Mouse (Mus musculus) liver, embryonic 14.5 days (tissue): ENCODE measurements around the gene Olig2. TPM values are rescaled to one million over a fixed set of nuclear protein-coding genes. Genes with fewer than 3 reads are reported as not detected.
A peak's percentile ranks its signal among the peaks of the same experiment; 100 is the strongest.

ENCODE experiments used
- ATAC-seq: fragments of 200-750 bp; cut with Nextera tagmentation; 2 replicates; pipeline ENCODE4 v1.8.0; 2017; ENCODE audit warnings: moderate number of reproducible peaks, mild to moderate bottlenecking, moderate library complexity; ENCODE audit not compliant: insufficient read depth
- DNase-seq, 3 experiments: peaks; one replicate each; pipeline ENCODE4 v3.0.0-alpha.2; 2012 to 2013; ENCODE audit warnings: low read depth in 3 of 3, low spot score in 3 of 3
- H3K27ac ChIP-seq: fragments of 300-500 bp; sonication (generic); 2 replicates; pipeline ENCODE4 v1.5.1; 2014; ENCODE audit warnings: moderate library complexity, mild to moderate bottlenecking, control low read depth, inconsistent platforms
- H3K27me3 ChIP-seq: fragments of 300-500 bp; sonication (generic); 2 replicates; pipeline ENCODE4 v1.6.1; 2014; ENCODE audit warnings: mild to moderate bottlenecking, low read length, moderate library complexity; ENCODE audit not compliant: control insufficient read depth, insufficient read depth
- H3K36me3 ChIP-seq: fragments of 300-500 bp; sonication (generic); replicated peaks from 2 replicates; pipeline ENCODE4 v1.6.1; 2014; ENCODE audit warnings: low read depth; ENCODE audit not compliant: control insufficient read depth, insufficient read depth
- H3K4me1 ChIP-seq, 2 experiments: fragments of 200-500 bp in 1 of 2; fragments of 300-500 bp in 1 of 2; sonication (generic) in 1 of 2; replicated peaks; 2 replicates each; pipeline ENCODE4 v1.6.1; 2012 to 2014; ENCODE audit warnings: antibody characterized with exemption in 1 of 2, inconsistent platforms in 1 of 2, low read length in 1 of 2; ENCODE audit not compliant: control insufficient read depth in 2 of 2, insufficient read depth in 2 of 2
- H3K4me2 ChIP-seq: fragments of 300-500 bp; sonication (generic); 2 replicates; pipeline ENCODE4 v1.6.1; 2014; ENCODE audit warnings: low read depth, mild to moderate bottlenecking, control low read depth, moderate library complexity
- H3K4me3 ChIP-seq, 2 experiments: fragments of 200-500 bp in 1 of 2; fragments of 300-500 bp in 1 of 2; sonication (generic) in 1 of 2; 2 replicates each; pipeline ENCODE4 v1.5.1; 2012 to 2014; ENCODE audit warnings: low read depth in 2 of 2, low read length in 2 of 2, mild to moderate bottlenecking in 2 of 2, control low read depth in 1 of 2, inconsistent platforms in 1 of 2, moderate library complexity in 1 of 2; ENCODE audit not compliant: insufficient read depth in 1 of 2
- H3K9ac ChIP-seq: fragments of 300-500 bp; sonication (generic); replicated peaks from 2 replicates; pipeline ENCODE4 v1.6.1; 2014; ENCODE audit warnings: mild to moderate bottlenecking, control low read depth, moderate library complexity
- H3K9me3 ChIP-seq: fragments of 300-500 bp; sonication (generic); 2 replicates; pipeline ENCODE4 v1.6.1; 2016; ENCODE audit warnings: low read length, mixed read lengths; ENCODE audit not compliant: control insufficient read depth
- CTCF ChIP-seq: IDR thresholded peaks from 2 replicates; pipeline ENCODE4 v1.5.1; 2016; ENCODE audit warnings: antibody characterized with exemption, low read depth, control low read depth
- EP300 ChIP-seq: IDR thresholded peaks from 2 replicates; pipeline ENCODE4 v1.6.1; 2016; ENCODE audit warnings: antibody characterized with exemption, low read depth
- WGBS: fragments of 180-500 bp; shearing (Covaris S2); extraction: QIAGEN DNeasy Blood & Tissue Kit; methylation state at CpG from one replicate; pipeline ENCODE4 v1.1.7; 2014; ENCODE audit not compliant: insufficient replicate concordance; 5-methylcytosine and 5-hydroxymethylcytosine counted together
- polyA plus RNA-seq, 2 experiments: library from polyadenylated mRNA; depleted of rRNA in 1 of 2; stranded (reverse) in 1 of 2; unstranded in 1 of 2; fragments of >200 nt; fragmentation: Nextera tagmentation in 1 of 2; extraction: Ambion mirVana in 1 of 2; gene quantifications; 2 replicates each; pipeline versions ENCODE4 v1.2.1 to v1.2.3; 2012 to 2014

Olig2 gene
- polyA plus RNA-seq, 2 experiments: not detected

GRCm38 (mm10) chr16:91222643-91223271, 2.5 kb upstream of the Olig2 start:
- Histone ChIP-seq H3K36me3 (no peaks in the 10 kb centered on the region), H3K4me2 (no peak overlapping the region), H3K4me3 (no peak overlapping the region), H3K9ac (no peak overlapping the region), H3K9me3 (no peaks in the 10 kb centered on the region), H3K4me1 (no peaks in the 10 kb centered on the region), H3K27ac (no peak overlapping the region), H3K27me3 (peaks cover 97% of the 10 kb centered on the region)
- DNase-seq (no peak), ATAC-seq (no peak)
- TF ChIP-seq CTCF (no peak), EP300 (no peak)
- WGBS: 1% methylated on average over 27 of the region's 27 CpGs

GRCm38 (mm10) chr16:91223327-91224067, 1.8 kb upstream of the Olig2 start:
- H3K4me3 ChIP-seq: no peak overlapping the region
- H3K9me3 ChIP-seq: no peaks in the 10 kb centered on the region
- ATAC-seq (no peak), DNase-seq (no peak)
- TF ChIP-seq EP300: no peak
- TF ChIP-seq CTCF: no peak
- H3K27ac ChIP-seq: no peak overlapping the region
- no peak overlapping the region for H3K9ac ChIP-seq
- H3K4me2 ChIP-seq: no peak overlapping the region
- H3K36me3 ChIP-seq: no peaks in the 10 kb centered on the region
- H3K4me1 ChIP-seq: no peaks in the 10 kb centered on the region
- WGBS: 2% methylated on average over 34 of the region's 35 CpGs
- peaks cover 100% of the 10 kb centered on the region for H3K27me3 ChIP-seq

- Histone ChIP-seq H3K27me3 (peaks cover 100% of the 10 kb centered on the region), H3K4me2 (no peak overlapping the region), H3K4me3 (no peak overlapping the region), H3K9me3 (no peaks in the 10 kb centered on the region), H3K9ac (no peak overlapping the region), H3K27ac (no peak overlapping the region), H3K4me1 (no peaks in the 10 kb centered on the region), H3K36me3 (no peaks in the 10 kb centered on the region)
- DNase-seq: no peak
- whole genome bisulfite sequencing: 8% methylated on average over 10 of the region's 10 CpGs
- no peak for TF ChIP-seq EP300
- TF ChIP-seq CTCF: no peak
- no peak for ATAC-seq
Observed at GRCm38 (mm10) chr16:91224068-91224402, 1.2 kb upstream of the Olig2 start.

GRCm38 (mm10) chr16:91224481-91225232, 600 bp upstream of the Olig2 start:
- DNase-seq (no peak), ATAC-seq (no peak)
- no peak overlapping the region for H3K27ac ChIP-seq
- H3K27me3 ChIP-seq: peaks cover 100% of the 10 kb centered on the region
- no peak overlapping the region for H3K9ac ChIP-seq
- H3K9me3 ChIP-seq: no peaks in the 10 kb centered on the region
- 2% methylated on average over 26 of the region's 26 CpGs for WGBS
- no peaks in the 10 kb centered on the region for H3K4me1 ChIP-seq
- no peak overlapping the region for H3K4me3 ChIP-seq
- H3K4me2 ChIP-seq: no peak overlapping the region
- TF ChIP-seq EP300: no peak
- peak; percentile 36; the same call in 1 of the 2 replicates for TF ChIP-seq CTCF
- no peaks in the 10 kb centered on the region for H3K36me3 ChIP-seq
